Mouse (Mus musculus) retina, postnatal 1 day (tissue): ENCODE measurements around the gene Gm49394.

Experiments
- DNase-seq: peaks from one replicate; pipeline ENCODE4 v3.0.0-alpha.2; 2012

The Gm49394 gene

GRCm38 (mm10) chr7:142658681-142659180 is 11.0 kb downstream of the Gm49394 start:
- peak; percentile 67 for DNase-seq

GRCm38 (mm10) chr7:142657821-142658614 is 11.7 kb downstream of the Gm49394 start:
- DNase-seq: no peak

- peak; percentile 47 for DNase-seq
These were observed 12.4 kb downstream of the Gm49394 start for GRCm38 (mm10) chr7:142657341-142657791.

DNA sequence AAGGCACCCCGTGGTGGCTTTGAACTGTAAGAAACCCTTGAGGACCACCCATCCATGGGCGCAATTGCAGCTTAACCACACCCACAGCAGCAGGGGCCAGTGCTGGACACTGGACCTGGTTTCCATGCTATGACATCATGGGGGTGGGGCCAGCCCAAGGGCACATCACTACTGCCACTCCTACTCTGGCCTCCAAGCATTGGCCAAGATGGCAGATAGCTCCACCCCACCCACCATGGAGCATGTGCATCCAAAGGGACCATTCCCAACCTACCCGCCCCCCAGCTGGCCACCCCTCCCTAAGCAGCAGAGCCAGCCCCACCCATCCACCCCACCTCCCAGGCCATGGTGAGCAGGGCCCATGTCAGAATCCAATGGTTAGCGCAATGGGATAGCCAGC is 13.7 kb downstream of the Gm49394 start:
- DNase-seq: peak; percentile 48

DNA sequence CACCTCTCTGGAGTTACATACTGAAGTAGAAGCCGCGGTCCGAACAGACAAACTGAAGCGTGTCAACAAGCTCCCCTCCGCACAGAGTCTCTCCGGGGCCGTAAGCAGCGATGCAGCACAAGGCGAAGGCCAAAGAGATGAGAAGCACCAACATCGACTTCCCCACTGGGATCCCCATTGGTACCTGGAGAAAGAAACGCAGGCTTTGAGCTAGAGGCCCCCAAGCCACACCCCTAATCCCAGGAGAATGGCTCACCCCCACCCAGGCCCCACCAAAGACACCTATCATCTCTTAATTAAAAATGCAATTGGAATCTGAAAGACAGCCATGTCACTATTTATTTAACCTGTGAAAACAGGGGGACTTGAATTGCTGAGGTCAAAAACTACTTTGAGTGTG is 14.1 kb downstream of the Gm49394 start:
- DNase-seq: no peak

- DNase-seq: no peak
These were observed 16.0 kb downstream of the Gm49394 start for GRCm38 (mm10) chr7:142653726-142654125.

DNA sequence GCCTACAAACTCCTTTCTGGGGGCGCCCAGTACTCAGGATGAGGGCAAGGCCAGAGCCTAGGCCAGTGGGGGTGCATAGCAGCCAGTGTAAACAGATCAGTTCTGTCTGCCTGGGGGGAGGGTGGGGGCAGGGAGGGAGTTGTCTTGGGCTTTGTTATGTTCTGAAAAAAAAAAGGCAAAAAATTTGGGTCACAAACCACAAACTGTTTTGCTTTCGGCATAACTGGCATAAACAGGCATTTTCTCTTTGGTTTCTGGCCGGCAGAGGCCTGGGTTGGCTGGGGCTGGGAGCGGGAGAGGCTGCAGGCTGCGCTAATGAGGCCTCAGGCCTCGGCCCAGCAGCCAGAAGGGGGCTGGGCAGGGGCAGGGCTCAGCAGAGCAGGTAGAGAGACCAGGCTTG is 23.1 kb downstream of the Gm49394 start:
- DNase-seq: peak; percentile 30

GRCm38 (mm10) chr7:142645045-142645444 is 24.7 kb downstream of the Gm49394 start:
- no peak for DNase-seq

DNA sequence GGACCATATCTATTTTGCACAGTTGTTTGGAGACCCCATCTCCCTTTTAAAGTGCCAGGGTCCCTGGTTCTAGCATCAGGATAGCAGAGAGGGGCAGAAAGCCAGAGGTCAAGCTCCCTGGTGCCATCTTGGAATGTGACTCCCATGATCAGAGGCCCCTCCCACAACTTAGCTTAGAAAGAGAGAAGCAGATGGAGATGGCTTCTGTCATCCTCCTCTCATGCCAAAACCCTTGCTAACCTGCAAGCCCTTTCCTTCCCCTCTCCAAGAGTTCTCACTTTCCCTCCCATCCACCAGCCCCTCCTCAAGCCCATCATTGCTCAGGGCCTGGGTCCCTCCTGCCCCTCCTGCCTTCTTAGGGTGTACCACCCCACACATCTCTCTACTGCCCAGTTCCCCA is 33.6 kb downstream of the Gm49394 start:
- DNase-seq: no peak

DNA sequence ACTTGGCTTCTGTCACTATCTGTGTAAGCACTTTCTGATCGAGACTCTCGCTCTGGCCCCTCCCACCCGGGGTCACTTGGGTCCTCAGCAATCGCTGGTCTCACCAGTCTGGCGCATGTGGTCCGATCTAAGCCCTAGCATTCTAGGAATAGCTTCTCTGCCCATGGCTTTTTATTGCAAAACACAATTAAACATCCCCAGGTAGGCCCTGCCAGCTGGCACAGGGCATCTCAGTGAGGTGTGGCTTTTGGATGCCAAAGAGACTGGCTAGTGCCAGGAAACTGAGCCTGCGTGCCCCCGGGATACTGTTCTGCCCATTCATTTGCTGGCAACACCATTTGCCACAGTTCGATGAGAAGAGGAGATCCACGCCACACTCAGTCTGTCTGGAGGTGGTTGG is 39.1 kb downstream of the Gm49394 start:
- no peak for DNase-seq

DNA sequence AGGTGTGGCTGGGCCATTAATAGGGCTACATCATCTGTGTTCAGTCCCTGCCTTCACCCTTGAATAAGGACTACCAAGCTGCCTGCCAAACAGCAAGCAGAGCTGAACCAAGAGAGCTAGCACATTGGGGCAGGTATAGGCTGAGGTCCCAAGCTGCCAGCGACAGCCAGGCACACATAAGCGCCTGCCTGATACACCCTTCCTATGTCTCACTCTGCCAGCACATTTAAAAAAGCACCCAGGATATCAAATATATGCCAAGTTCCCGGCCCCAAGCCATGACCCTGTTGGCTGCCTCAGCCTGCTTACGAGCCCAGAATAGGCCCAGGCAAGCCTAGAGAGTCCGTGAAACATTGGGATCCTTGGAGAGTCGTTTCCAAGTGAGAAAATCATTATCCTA is 39.9 kb downstream of the Gm49394 start:
- DNase-seq: no peak

DNA sequence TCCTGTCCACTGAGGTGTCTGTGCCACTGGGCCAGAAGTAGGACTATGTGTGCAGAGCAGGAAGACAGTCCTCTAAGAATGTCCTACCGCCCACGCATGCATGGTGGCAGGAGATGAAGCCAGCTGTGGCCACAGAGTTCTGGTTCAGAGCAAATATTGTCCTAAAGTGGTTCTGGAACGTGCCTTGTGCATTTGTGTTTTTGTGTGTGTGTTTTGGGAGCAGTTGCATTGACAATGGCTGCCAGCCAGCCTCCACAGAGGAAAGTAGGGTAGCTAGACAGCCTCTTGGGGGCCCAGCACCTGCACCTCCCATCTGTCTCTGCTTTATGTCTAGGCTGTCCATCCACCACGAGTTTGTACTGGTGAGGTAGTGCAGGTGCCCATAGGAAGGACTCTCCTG is 47.6 kb downstream of the Gm49394 start:
- DNase-seq: no peak

GRCm38 (mm10) chr7:142613077-142613476 is 56.7 kb downstream of the Gm49394 start:
- DNase-seq: no peak

DNA sequence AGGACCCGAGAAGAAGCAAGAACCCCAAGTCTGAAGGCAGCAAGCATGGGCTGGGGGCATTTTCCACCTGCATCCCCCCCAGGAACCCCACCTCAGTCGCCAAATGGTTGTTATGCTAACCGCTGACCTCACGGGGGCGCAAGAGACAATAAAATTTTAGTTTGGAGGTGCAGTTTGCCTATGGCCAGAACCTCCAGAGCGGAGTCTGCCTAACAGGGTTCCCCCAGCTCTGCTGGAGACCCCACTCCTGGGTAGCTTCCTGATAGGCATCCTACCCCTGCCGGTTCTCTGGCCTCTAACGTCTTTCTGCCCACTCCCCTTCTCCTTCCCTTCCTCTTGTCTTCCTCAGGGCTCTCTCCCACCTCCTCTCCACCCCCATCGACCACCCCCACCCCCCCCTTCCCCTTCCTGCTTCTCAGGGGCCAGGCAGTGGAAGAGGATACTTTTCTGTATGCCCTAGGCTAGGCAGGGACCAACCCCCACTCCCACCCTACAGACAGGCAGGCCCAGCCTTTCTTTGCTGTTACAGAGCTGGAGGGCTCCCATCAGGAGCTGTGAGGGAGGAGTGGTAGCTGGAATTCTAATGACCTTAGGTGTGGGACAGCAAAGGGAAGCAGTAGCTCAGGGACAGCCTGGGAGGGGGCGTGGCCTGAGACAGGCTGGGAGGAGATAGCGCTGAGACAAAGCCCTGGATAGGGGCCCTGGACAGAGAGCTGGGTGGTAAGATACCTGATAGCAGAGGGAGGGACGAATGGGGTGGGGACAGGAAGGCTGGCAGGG is 58.9 kb downstream of the Gm49394 start:
- DNase-seq: peak; percentile 76

DNA sequence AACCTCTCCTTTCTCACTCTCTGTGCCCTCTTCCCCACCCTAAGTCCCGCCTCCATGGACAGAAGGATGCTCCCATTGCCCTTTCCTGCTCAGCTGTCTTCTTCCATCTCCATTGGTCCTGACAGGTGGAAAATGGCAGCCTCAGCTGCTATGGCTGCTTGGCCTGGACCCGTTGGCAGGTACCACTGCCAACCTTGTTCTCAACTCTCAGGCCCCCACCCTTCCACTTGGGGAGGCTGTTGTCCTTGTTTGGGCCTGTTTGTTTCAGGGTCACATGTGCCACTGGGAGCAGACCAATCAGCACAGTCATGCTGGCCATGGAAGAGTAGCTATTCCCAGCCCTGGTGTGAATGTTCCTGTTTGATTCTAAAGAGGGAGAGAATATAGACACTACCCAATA is 68.8 kb downstream of the Gm49394 start:
- DNase-seq: no peak
